Mouse (Mus musculus) megakaryocyte, embryonic 14.5 days (primary cell): Measurements from ENCODE around the gene Parp9.

Source experiments
- FLI1 ChIP-seq: IDR thresholded peaks from 2 replicates; pipeline ENCODE4 v1.6.1; 2012; ENCODE audit warnings: low read length, inconsistent platforms, mixed read lengths
- GATA1 ChIP-seq: IDR thresholded peaks from 3 replicates; pipeline ENCODE4 v1.6.1; 2012; ENCODE audit warnings: mixed read lengths, low read length, inconsistent platforms, borderline replicate concordance

GRCm38 (mm10) chr16:35952628-35953130, 14.4 kb downstream of the Parp9 start:
- TF ChIP-seq GATA1 (no peak), FLI1 (no peak)
